Mouse (Mus musculus) monocyte, adult 5-6 weeks (primary cell): Measurements from ENCODE around the gene Sec62. TPM values are rescaled to one million over a fixed set of nuclear protein-coding genes. Genes with fewer than 3 reads are reported as not detected.

Experiments
- ATAC-seq: fragments of 153-309, 156-312 bp; replicated peaks from 2 replicates; pipeline ENCODE4 v1.8.0; 2017; ENCODE audit warnings: mild to moderate bottlenecking; ENCODE audit not compliant: low TSS enrichment, insufficient number of reproducible peaks, severe bottlenecking, poor library complexity, low FRiP score
- total RNA-seq: library from RNA; stranded (forward); fragments of 200-1000, 200-491, 200-594 nt; gene quantifications from 3 replicates; pipeline ENCODE4 v1.2.3, GENCODE M21; 2017

The Sec62 gene
- total RNA-seq: 127 to 145 TPM (median 128 TPM) in 3 replicates

GRCm38 (mm10) chr3:30792737-30793402 is at the start of gene Sec62:
TSS of gene Sec62 (plus strand) at chr3:30792875.
- ATAC-seq: peak; percentile 91

GRCm38 (mm10) chr3:30742891-30743290 is 49.8 kb upstream of the Sec62 start:
- no peak for ATAC-seq

GRCm38 (mm10) chr3:30746006-30746405 is 46.7 kb upstream of the Sec62 start, which contains the start of gene Samd7:
TSS of gene Samd7 (plus strand) at chr3:30746293.
- ATAC-seq: no peak

- no peak for ATAC-seq
Measured at GRCm38 (mm10) chr3:30748316-30748715, 44.4 kb upstream of the Sec62 start.

- no peak for ATAC-seq
Measured at GRCm38 (mm10) chr3:30754696-30755095, 38.0 kb upstream of the Sec62 start.

GRCm38 (mm10) chr3:30764877-30765276 is 27.8 kb upstream of the Sec62 start:
- no peak for ATAC-seq

- ATAC-seq: no peak
Measured at GRCm38 (mm10) chr3:30765311-30766027, 27.2 kb upstream of the Sec62 start.

GRCm38 (mm10) chr3:30766177-30766576 is 26.5 kb upstream of the Sec62 start:
- no peak for ATAC-seq

- no peak for ATAC-seq
Measured at GRCm38 (mm10) chr3:30767271-30767670, 25.4 kb upstream of the Sec62 start.

- no peak for ATAC-seq
Measured at GRCm38 (mm10) chr3:30769755-30770515, 22.7 kb upstream of the Sec62 start.

GRCm38 (mm10) chr3:30771560-30771959 is 21.1 kb upstream of the Sec62 start:
- ATAC-seq: no peak

GRCm38 (mm10) chr3:30772631-30773030 is 20.0 kb upstream of the Sec62 start:
- no peak for ATAC-seq

GRCm38 (mm10) chr3:30774677-30775076 is 18.0 kb upstream of the Sec62 start:
- ATAC-seq: no peak

GRCm38 (mm10) chr3:30777984-30778383 is 14.7 kb upstream of the Sec62 start:
- ATAC-seq: no peak

- ATAC-seq: no peak
Measured at GRCm38 (mm10) chr3:30788531-30788930, 4.1 kb upstream of the Sec62 start.

GRCm38 (mm10) chr3:30793403-30794221 is 937 bp downstream of the Sec62 start:
- peak; percentile 23 for ATAC-seq

GRCm38 (mm10) chr3:30802171-30802570 is 9.5 kb downstream of the Sec62 start:
- ATAC-seq: no peak

GRCm38 (mm10) chr3:30812881-30813280 is 20.2 kb downstream of the Sec62 start:
- no peak for ATAC-seq

GRCm38 (mm10) chr3:30818630-30819125 is 26.0 kb downstream of the Sec62 start:
- no peak for ATAC-seq
